In genomic region chr1:133307318-133307717, GRCm38 (mm10) we compare ENCODE assay signal across 11 mouse cellular contexts. TPM values are rescaled to one million over a fixed set of nuclear protein-coding genes. Genes with fewer than 3 reads are reported as not detected.
DNase-seq lines count a peak whose midpoint lies in the region; ATAC-seq and TF ChIP-seq lines count a peak whose summit lies in the region.
"Had no signal": no experiment of that assay in that cellular context is flagged by ENCODE, and none has a peak within 500 bp of the region (broad histone marks: within the 10 kb centered on the region; RNA-seq: fewer than 3 reads in every experiment).

No protein-coding gene starts in this region.

- ATAC-seq in erythroid progenitor cell, adult 5-6 weeks (replicated peaks; ENCODE audit: low FRiP score, poor library complexity, severe bottlenecking), result 0 out of 2 replicates have a peak, but pooled peaks have one; percentile 47
- ATAC-seq in limb, embryonic 14.5 days (ENCODE audit: low FRiP score, low read depth), result no peak
- peak; percentile 55; the same call in 1 of the 2 replicates for ATAC-seq in neural tube, embryonic 13.5 days (ENCODE audit: low read depth)
- ATAC-seq in erythroblast, adult 5-6 weeks (replicated peaks; ENCODE audit: low FRiP score, poor library complexity, severe bottlenecking), result no peak; the same call in 1 of the 2 replicates

- TF ChIP-seq POLR2A in limb, embryonic 14.5 days (IDR thresholded peaks at IDR 0.05; ENCODE audit: borderline replicate concordance, extremely low read depth, insufficient read depth, insufficient read length), result no peak

- H3K9ac ChIP-seq in limb, embryonic 14.5 days (ENCODE audit: low read depth, low read length, severe bottlenecking), result no peak overlapping the region
- no peak overlapping the region for H3K9ac ChIP-seq in neural tube, embryonic 13.5 days

- no peak overlapping the region for H3K4me2 ChIP-seq in limb, embryonic 14.5 days (replicated peaks; ENCODE audit: low read depth, low read length, severe bottlenecking)
- no peak overlapping the region for H3K4me2 ChIP-seq in neural tube, embryonic 13.5 days

- H3K4me1 ChIP-seq in limb, embryonic 14.5 days (ENCODE audit: control insufficient read depth, insufficient read depth, low read length), result peaks cover 5% of the 10 kb centered on the region
- H3K4me1 ChIP-seq in neural tube, embryonic 13.5 days (replicated peaks), result peaks cover 18% of the 10 kb centered on the region

- intact Hi-C loops in heart, postnatal 25 days (cut with DNase I), result loop anchor here (1.0 kb wide), 2 partner anchors 126 to 130 kb away; no protein-coding TSS in a partner anchor

- no peaks in the 10 kb centered on the region for H3K27me3 ChIP-seq in limb, embryonic 14.5 days (ENCODE audit: control insufficient read depth, insufficient read depth, low read length)
- no peaks in the 10 kb centered on the region for H3K27me3 ChIP-seq in neural tube, embryonic 13.5 days

- WGBS in limb, embryonic 14.5 days, result 18% methylated on average over 6 of the region's 6 CpGs
- WGBS in neural tube, embryonic 13.5 days, result 17% methylated on average over 6 of the region's 6 CpGs

- H3K4me3 ChIP-seq in limb, embryonic 14.5 days (replicated peaks; ENCODE audit: low read length), result no peak overlapping the region
- H3K4me3 ChIP-seq in neural tube, embryonic 13.5 days, result no peak overlapping the region

- no peak overlapping the region for H3K27ac ChIP-seq in limb, embryonic 14.5 days (replicated peaks; ENCODE audit: low read depth, low read length)
- no peak overlapping the region for H3K27ac ChIP-seq in neural tube, embryonic 13.5 days (replicated peaks)

- no peaks in the 10 kb centered on the region for H3K9me3 ChIP-seq in limb, embryonic 14.5 days (ENCODE audit: control insufficient read depth, low read length)
- no peaks in the 10 kb centered on the region for H3K9me3 ChIP-seq in neural tube, embryonic 13.5 days

- H3K36me3 ChIP-seq in limb, embryonic 14.5 days (ENCODE audit: control insufficient read depth, insufficient read depth, low read length), result no peaks in the 10 kb centered on the region
- H3K36me3 ChIP-seq in neural tube, embryonic 13.5 days, result peaks cover 5% of the 10 kb centered on the region; the same call in 1 of the 2 replicates

- peak; percentile 58 for DNase-seq in heart, adult 8-10 months (ENCODE audit: low spot score)
- no peak for DNase-seq in heart, postnatal 25 days (ENCODE audit: low spot score)
- peak; percentile 72 for DNase-seq in A20 (ENCODE audit: low read depth, low spot score)
- DNase-seq in adrenal gland, postnatal 14 days, result peak; percentile 72
- peak; percentile 89 for DNase-seq in limb, embryonic 14.5 days (ENCODE audit: low spot score)

RNA-seq across cellular contexts. Expression of gene Golt1a, which starts 2.3 kb away (rescaled TPM):
- total RNA-seq in heart, adult 8-10 months (2022), result not detected
- not detected for total RNA-seq in heart, postnatal 25 days (2021)
- 1.4 and 2.9 TPM in 2 replicates for total RNA-seq in adrenal gland, postnatal 14 days (2021)
- not detected in 2 replicates for total RNA-seq in erythroid progenitor cell, adult 5-6 weeks (2015; ENCODE audit: low replicate concordance)
- total RNA-seq in erythroid progenitor cell, adult 5-6 weeks (2017; ENCODE audit: low replicate concordance), result not detected in 2 replicates
- not detected in 2 replicates for polyA plus RNA-seq in limb, embryonic 14.5 days (2012; rRNA removed)
- polyA plus RNA-seq in limb, embryonic 14.5 days (2014; fragmentation: Nextera tagmentation; extraction: Ambion mirVana), result not detected in 2 replicates
- polyA plus RNA-seq in neural tube, embryonic 13.5 days (2015; fragmentation: Nextera tagmentation; extraction: Ambion mirVana), result not detected in 2 replicates
- total RNA-seq in erythroblast, adult 5-6 weeks (2015; ENCODE audit: low replicate concordance), result not detected in 2 replicates
- not detected in 2 replicates for total RNA-seq in erythroblast, adult 5-6 weeks (2017; ENCODE audit: low replicate concordance)

RNA-seq across cellular contexts. Expression of gene Kiss1, which starts 14.4 kb away (rescaled TPM):
- total RNA-seq in heart, adult 8-10 months (2022), result not detected
- not detected for total RNA-seq in heart, postnatal 25 days (2021)
- not detected in 2 replicates for total RNA-seq in adrenal gland, postnatal 14 days (2021)
- total RNA-seq in erythroid progenitor cell, adult 5-6 weeks (2015; ENCODE audit: low replicate concordance), result not detected in 2 replicates
- total RNA-seq in erythroid progenitor cell, adult 5-6 weeks (2017; ENCODE audit: low replicate concordance), result not detected in 2 replicates
- not detected in 2 replicates for polyA plus RNA-seq in limb, embryonic 14.5 days (2012; rRNA removed)
- not detected in 2 replicates for polyA plus RNA-seq in limb, embryonic 14.5 days (2014; fragmentation: Nextera tagmentation; extraction: Ambion mirVana)
- polyA plus RNA-seq in neural tube, embryonic 13.5 days (2015; fragmentation: Nextera tagmentation; extraction: Ambion mirVana), result not detected in 2 replicates
- not detected in 2 replicates for total RNA-seq in erythroblast, adult 5-6 weeks (2015; ENCODE audit: low replicate concordance)
- not detected in 2 replicates for total RNA-seq in erythroblast, adult 5-6 weeks (2017; ENCODE audit: low replicate concordance)
- total RNA-seq: adrenal gland, postnatal 4 days had no signal
- polyA plus RNA-seq: large intestine, adult 2 months; small intestine, adult 2 months had no signal

RNA-seq across cellular contexts. Expression of gene Ren1, which starts 43.0 kb away (rescaled TPM):
- total RNA-seq in heart, adult 8-10 months (2022), result under 1 TPM in 1 of 4 experiments, not detected in 3; 0.19 TPM
- under 1 TPM; 0.21 to 0.28 TPM for total RNA-seq in heart, postnatal 25 days (2021)
- 5.4 and 12.6 TPM in 2 replicates for total RNA-seq in adrenal gland, postnatal 14 days (2021)
- total RNA-seq in erythroid progenitor cell, adult 5-6 weeks (2015; ENCODE audit: low replicate concordance), result not detected in 2 replicates
- total RNA-seq in erythroid progenitor cell, adult 5-6 weeks (2017; ENCODE audit: low replicate concordance), result not detected in 2 replicates
- polyA plus RNA-seq in limb, embryonic 14.5 days (2012; rRNA removed), result 0.58 and 2.8 TPM in 2 replicates
- 0.48 TPM in 1 of 2 replicates, not detected in the other for polyA plus RNA-seq in limb, embryonic 14.5 days (2014; fragmentation: Nextera tagmentation; extraction: Ambion mirVana)
- 0.20 and 0.37 TPM in 2 replicates for polyA plus RNA-seq in neural tube, embryonic 13.5 days (2015; fragmentation: Nextera tagmentation; extraction: Ambion mirVana)
- not detected in 2 replicates for total RNA-seq in erythroblast, adult 5-6 weeks (2015; ENCODE audit: low replicate concordance)
- not detected in 2 replicates for total RNA-seq in erythroblast, adult 5-6 weeks (2017; ENCODE audit: low replicate concordance)

RNA-seq across cellular contexts. Expression of gene Etnk2, which starts 56.1 kb away (rescaled TPM):
- under 1 TPM; 0.16 to 0.69 (median 0.33) TPM for total RNA-seq in heart, adult 8-10 months (2022)
- total RNA-seq in heart, postnatal 25 days (2021), result under 1 TPM; 0.45 to 0.57 TPM
- 7.6 and 28.3 TPM in 2 replicates for total RNA-seq in adrenal gland, postnatal 14 days (2021)
- not detected in 2 replicates for total RNA-seq in erythroid progenitor cell, adult 5-6 weeks (2015; ENCODE audit: low replicate concordance)
- not detected in 2 replicates for total RNA-seq in erythroid progenitor cell, adult 5-6 weeks (2017; ENCODE audit: low replicate concordance)
- polyA plus RNA-seq in limb, embryonic 14.5 days (2012; rRNA removed), result 1.4 TPM in 2 replicates
- 0.91 and 1.4 TPM in 2 replicates for polyA plus RNA-seq in limb, embryonic 14.5 days (2014; fragmentation: Nextera tagmentation; extraction: Ambion mirVana)
- polyA plus RNA-seq in neural tube, embryonic 13.5 days (2015; fragmentation: Nextera tagmentation; extraction: Ambion mirVana), result 10.1 and 10.2 TPM in 2 replicates
- total RNA-seq in erythroblast, adult 5-6 weeks (2015; ENCODE audit: low replicate concordance), result not detected in 2 replicates
- total RNA-seq in erythroblast, adult 5-6 weeks (2017; ENCODE audit: low replicate concordance), result not detected in 2 replicates

Comparison
In these comparisons a context has a peak if more than half of its experiments do, and no peak if none do; other contexts are left out.
1. ATAC-seq: peak in erythroid progenitor cell, adult 5-6 weeks (single experiment) and neural tube, embryonic 13.5 days (single experiment); none in limb, embryonic 14.5 days (single experiment) and erythroblast, adult 5-6 weeks (single experiment).